Mouse (Mus musculus) kidney, adult 2 months (tissue): ENCODE measurements at regions not wholly inside any gene's neighbourhood (a gene's known extent, or its start where the extent isn't known, plus 50 kb on each side); places are given as distances from the start of the nearest gene placed in this dataset.

Experiments
- CTCF ChIP-seq: fragments of 200-500 bp; conservative IDR thresholded peaks from 2 replicates; pipeline ENCODE4 v1.5.1; 2011; ENCODE audit warnings: low read depth, mild to moderate bottlenecking, control low read depth, low read length, moderate library complexity, mixed read lengths; ENCODE audit not compliant: insufficient read depth, insufficient read length
- POLR2A ChIP-seq: fragments of 200-500 bp; IDR thresholded peaks from one replicate; pipeline ENCODE4 v1.6.1; 2011; ENCODE audit warnings: low read depth, low read length, control low read depth

DNA sequence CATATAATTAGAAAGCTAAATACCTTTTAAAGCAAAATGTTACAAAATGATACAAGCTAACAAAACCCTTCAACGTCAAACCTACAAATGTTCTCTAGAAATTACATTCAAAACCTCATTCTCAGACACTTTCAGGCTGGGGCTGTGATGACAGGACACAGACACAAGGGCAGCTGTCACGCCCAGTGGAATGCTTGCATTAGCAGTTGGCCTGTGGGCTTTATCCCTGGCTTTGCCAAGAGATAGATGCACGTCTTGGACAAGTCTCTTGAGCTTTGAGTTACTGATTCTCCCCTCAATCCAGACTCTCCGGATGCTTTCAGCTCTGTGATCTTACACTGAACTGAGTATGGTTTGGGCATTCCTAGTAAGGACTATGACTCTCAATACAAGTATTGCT lies 196.1 kb upstream of the Jade1 start:
- TF ChIP-seq POLR2A (no peak), CTCF (no peak)
